Comparison of ENCODE assay signal across 14 mouse cellular contexts in genomic region chr6:15242176-15242942, GRCm38 (mm10).
DNase-seq lines count a peak whose midpoint lies in the region; ATAC-seq and TF ChIP-seq lines count a peak whose summit lies in the region.
"Had no signal": no experiment of that assay in that cellular context is flagged by ENCODE, and none has a peak within 500 bp of the region (broad histone marks: within the 10 kb centered on the region; RNA-seq: fewer than 3 reads in every experiment).

No protein-coding gene starts in this region.

- H3K4me1 ChIP-seq in lung, embryonic 14.5 days (ENCODE audit: insufficient read depth) = no peaks in the 10 kb centered on the region
- H3K4me1 ChIP-seq in heart, embryonic 16.5 days (ENCODE audit: control insufficient read depth, insufficient read depth, low read length) = peaks cover 7% of the 10 kb centered on the region
- H3K4me1 ChIP-seq: kidney, embryonic 15.5 days; limb, embryonic 13.5 days; neural tube, embryonic 12.5 days had no signal

- no peak for TF ChIP-seq CTCF in lung, embryonic 14.5 days (IDR thresholded peaks at IDR 0.05; ENCODE audit: low read depth)

- no peaks in the 10 kb centered on the region for H3K36me3 ChIP-seq in lung, embryonic 14.5 days (ENCODE audit: insufficient read depth)
- no peaks in the 10 kb centered on the region for H3K36me3 ChIP-seq in heart, embryonic 16.5 days (ENCODE audit: control insufficient read depth, insufficient read depth)
- H3K36me3 ChIP-seq: kidney, embryonic 15.5 days; limb, embryonic 13.5 days; neural tube, embryonic 12.5 days had no signal

- WGBS in lung, embryonic 14.5 days = 55% methylated on average over 10 of the region's 10 CpGs
- 19% methylated on average over 10 of the region's 10 CpGs for WGBS in heart, embryonic 16.5 days

- H3K4me3 ChIP-seq in lung, embryonic 14.5 days (ENCODE audit: low read depth, low read length) = no peak overlapping the region
- no peak overlapping the region for H3K4me3 ChIP-seq in heart, embryonic 16.5 days (ENCODE audit: low read length)
- H3K4me3 ChIP-seq: gastrocnemius, adult 2 months; kidney, embryonic 15.5 days; limb, embryonic 13.5 days; neural tube, embryonic 12.5 days had no signal

- H3K9me3 ChIP-seq in lung, embryonic 14.5 days (ENCODE audit: low read depth, low read length) = no peaks in the 10 kb centered on the region
- H3K9me3 ChIP-seq in heart, embryonic 16.5 days (replicated peaks; ENCODE audit: control insufficient read depth, low read length) = no peaks in the 10 kb centered on the region
- H3K9me3 ChIP-seq: kidney, embryonic 15.5 days; limb, embryonic 13.5 days; neural tube, embryonic 12.5 days had no signal

- no peak overlapping the region for H3K27ac ChIP-seq in lung, embryonic 14.5 days (ENCODE audit: low read depth)
- peak overlapping the region; percentile 82 for H3K27ac ChIP-seq in heart, embryonic 16.5 days (ENCODE audit: low read length)
- H3K27ac ChIP-seq: gastrocnemius, adult 2 months; kidney, embryonic 15.5 days; limb, embryonic 13.5 days; neural tube, embryonic 12.5 days had no signal

- peak; percentile 0 for DNase-seq in heart, adult 8-10 months (ENCODE audit: low spot score)
- DNase-seq in heart, postnatal 14 days = no peak
- DNase-seq in lung, embryonic 14.5 days = peak; percentile 73
- no peak for DNase-seq in lung, postnatal 10 days
- DNase-seq in brain, adult 2 months (ENCODE audit: low read depth, low spot score) = peak; percentile 19
- no peak for DNase-seq in layer of hippocampus, adult 9-10 months (ENCODE audit: low spot score)
- DNase-seq: adrenal gland, postnatal 14 days; cerebellum, postnatal 25 days; gastrocnemius, adult 2 months; thymus, postnatal 4 days had no signal

- no peak; the same call in 1 of the 2 replicates for ATAC-seq in lung, embryonic 14.5 days (ENCODE audit: insufficient read depth)
- ATAC-seq in heart, embryonic 16.5 days (replicated peaks; ENCODE audit: extremely low read depth, insufficient read depth, low FRiP score) = peak; percentile 76

- no peaks in the 10 kb centered on the region for H3K27me3 ChIP-seq in lung, embryonic 14.5 days (ENCODE audit: insufficient read depth, low read length)
- no peaks in the 10 kb centered on the region for H3K27me3 ChIP-seq in heart, embryonic 16.5 days (ENCODE audit: control insufficient read depth, insufficient read depth, low read length)
- H3K27me3 ChIP-seq: kidney, embryonic 15.5 days; limb, embryonic 13.5 days; neural tube, embryonic 12.5 days had no signal

- no peak overlapping the region for H3K9ac ChIP-seq in lung, embryonic 14.5 days
- no peak overlapping the region for H3K9ac ChIP-seq in heart, embryonic 16.5 days (ENCODE audit: low read length)
- H3K9ac ChIP-seq: kidney, embryonic 15.5 days; limb, embryonic 13.5 days; neural tube, embryonic 12.5 days had no signal

- no peak overlapping the region for H3K4me2 ChIP-seq in lung, embryonic 14.5 days
- peak overlapping the region; percentile 28 for H3K4me2 ChIP-seq in heart, embryonic 16.5 days (ENCODE audit: low read depth, low read length)
- H3K4me2 ChIP-seq: kidney, embryonic 15.5 days; limb, embryonic 13.5 days; neural tube, embryonic 12.5 days had no signal

- intact Hi-C loops in heart, postnatal 14 days (cut with DNase I) = no loop called here

Comparison
In these comparisons a context has a peak if more than half of its experiments do, and no peak if none do; other contexts are left out.
1. DNase-seq: peak in heart, adult 8-10 months (single experiment), lung, embryonic 14.5 days (single experiment) and brain, adult 2 months (single experiment); none in heart, postnatal 14 days (0 of 2), lung, postnatal 10 days (single experiment) and layer of hippocampus, adult 9-10 months (single experiment).